Mouse (Mus musculus) neural tube, embryonic 14.5 days (tissue): ENCODE results near the gene Eef1a1. TPM values are rescaled to one million over a fixed set of nuclear protein-coding genes. Genes with fewer than 3 reads are reported as not detected.
"Not testable (repeated sequence)": the region's sequence is repeated elsewhere in the genome, so short reads cannot be mapped to it uniquely, and the experiment has no call there.

Experiments
- ATAC-seq: fragments of 200-750 bp; cut with Nextera tagmentation; 2 replicates; pipeline ENCODE4 v1.8.0; 2017; ENCODE audit warnings: low read depth, mild to moderate bottlenecking, moderate TSS enrichment, moderate library complexity
- H3K27ac ChIP-seq: fragments of 300-500 bp; sonication (generic); 2 replicates; pipeline ENCODE4 v1.5.1; 2014; ENCODE audit warnings: low read depth, mild to moderate bottlenecking, control low read depth, low read length, moderate library complexity, mixed read lengths
- H3K27me3 ChIP-seq: fragments of 300-500 bp; sonication (generic); 2 replicates; pipeline ENCODE4 v1.6.1; 2014; ENCODE audit warnings: low read length; ENCODE audit not compliant: control insufficient read depth, insufficient read depth
- H3K36me3 ChIP-seq: fragments of 300-500 bp; sonication (generic); 2 replicates; pipeline ENCODE4 v1.6.1; 2014; ENCODE audit warnings: low read length, mixed read lengths; ENCODE audit not compliant: control insufficient read depth, insufficient read depth
- H3K4me1 ChIP-seq: fragments of 300-500 bp; sonication (generic); 2 replicates; pipeline ENCODE4 v1.6.1; 2014; ENCODE audit warnings: low read length; ENCODE audit not compliant: control insufficient read depth, insufficient read depth
- H3K4me2 ChIP-seq: fragments of 300-500 bp; sonication (generic); 2 replicates; pipeline ENCODE4 v1.6.1; 2014; ENCODE audit warnings: mild to moderate bottlenecking, low read depth, low read length, control low read depth
- H3K4me3 ChIP-seq: fragments of 300-500 bp; sonication (generic); 2 replicates; pipeline ENCODE4 v1.5.1; 2014; ENCODE audit warnings: low read depth, low read length, control low read depth, mixed read lengths
- H3K9ac ChIP-seq: fragments of 300-500 bp; sonication (generic); replicated peaks from 2 replicates; pipeline ENCODE4 v1.6.1; 2014; ENCODE audit warnings: low read depth, mild to moderate bottlenecking, control low read depth, low read length, mixed read lengths
- H3K9me3 ChIP-seq: fragments of 300-500 bp; sonication (generic); 2 replicates; pipeline ENCODE4 v1.6.1; 2016; ENCODE audit warnings: low read length; ENCODE audit not compliant: control insufficient read depth
- WGBS: fragments of 180-500 bp; shearing (Covaris S2); extraction: QIAGEN DNeasy Blood & Tissue Kit; methylation state at CpG from one replicate; pipeline ENCODE4 v1.1.7; 2014; 5-methylcytosine and 5-hydroxymethylcytosine counted together
- polyA plus RNA-seq: library from polyadenylated mRNA; unstranded; fragments of >200 nt; fragmentation: Nextera tagmentation; extraction: Ambion mirVana; gene quantifications from 2 replicates; pipeline ENCODE4 v1.2.1, GENCODE M21; 2014

The Eef1a1 gene
- polyA plus RNA-seq, 1 experiment from 2014 or later, result 3,427 TPM

GRCm38 (mm10) chr9:78527301-78527761, 38.4 kb upstream of the Eef1a1 start:
- Histone ChIP-seq H3K9me3 (no peaks in the 10 kb centered on the region), H3K9ac (peak overlapping the region; percentile 67), H3K4me2 (peak overlapping the region; percentile 85), H3K36me3 (no peaks in the 10 kb centered on the region), H3K27me3 (no peaks in the 10 kb centered on the region), H3K4me1 (0 out of 2 replicates have a peak, but pooled peaks cover 4% of the 10 kb centered on the region), H3K27ac (peak overlapping the region; percentile 77), H3K4me3 (peak overlapping the region; percentile 43)
- WGBS, result under 1% methylated on average over 24 of the region's 24 CpGs
- ATAC-seq, result peak; percentile 81

DNA sequence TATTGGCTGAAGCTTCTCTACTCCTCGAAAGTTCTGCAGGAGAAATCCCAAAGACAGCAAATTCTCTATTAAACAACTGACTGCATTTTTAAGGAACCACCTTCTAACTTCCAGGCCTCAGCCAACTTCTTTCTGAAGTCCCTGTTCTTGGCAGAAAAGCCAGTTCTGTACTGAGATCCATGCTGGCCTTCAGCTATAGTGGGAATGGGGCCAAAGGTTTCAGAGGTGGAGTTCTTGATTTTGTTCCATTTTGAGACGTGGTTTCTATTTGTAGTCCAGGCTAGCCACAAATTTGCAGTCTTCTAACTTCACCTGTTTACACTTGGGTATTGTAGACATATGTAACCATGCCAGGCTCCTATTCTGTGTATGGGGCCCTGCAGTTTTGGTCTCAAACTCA, 37.3 kb upstream of the Eef1a1 start:
- H3K9me3 ChIP-seq, result no peaks in the 10 kb centered on the region
- 89% methylated on average over 2 of the region's 2 CpGs for WGBS
- H3K27ac ChIP-seq, result no peak overlapping the region
- no peak overlapping the region for H3K9ac ChIP-seq
- no peaks in the 10 kb centered on the region for H3K36me3 ChIP-seq
- ATAC-seq, result no peak
- H3K4me3 ChIP-seq, result no peak overlapping the region
- H3K4me2 ChIP-seq, result no peak overlapping the region
- no peaks in the 10 kb centered on the region for H3K27me3 ChIP-seq
- 0 out of 2 replicates have a peak, but pooled peaks cover 4% of the 10 kb centered on the region for H3K4me1 ChIP-seq

DNA sequence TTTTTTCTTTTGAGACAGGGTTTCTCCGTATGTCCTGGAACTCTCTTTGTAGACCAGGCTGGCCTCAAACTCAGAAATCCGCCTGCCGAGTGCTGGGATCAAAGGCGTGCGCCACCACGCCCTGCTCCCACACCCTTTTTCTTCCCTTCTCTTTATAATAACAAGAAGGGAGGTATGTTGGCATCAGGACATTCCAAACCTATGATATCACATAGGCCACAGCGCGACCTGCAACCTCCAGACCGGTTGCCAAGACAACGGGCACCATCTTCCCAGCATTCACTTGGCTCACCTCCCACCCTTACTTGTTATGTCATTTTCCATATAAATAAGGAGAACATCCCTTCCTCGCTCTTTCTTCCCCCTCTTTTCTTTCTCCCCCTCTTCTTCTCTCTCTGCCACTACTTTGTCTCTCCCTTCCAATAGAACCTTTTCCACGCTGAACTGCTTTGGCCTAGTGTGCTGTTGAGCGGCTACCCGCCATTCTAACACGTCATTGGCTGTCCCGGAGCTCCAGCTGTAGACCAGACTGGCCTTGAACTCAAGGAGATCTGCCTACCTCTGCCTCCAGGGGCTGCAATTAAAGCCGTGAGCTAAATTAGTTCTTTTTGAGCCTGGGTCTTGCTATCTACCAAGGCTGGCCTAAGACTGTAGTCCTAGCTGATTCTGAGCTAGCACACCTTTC, 36.6 kb upstream of the Eef1a1 start:
- no peaks in the 10 kb centered on the region for H3K36me3 ChIP-seq
- H3K27me3 ChIP-seq, result no peaks in the 10 kb centered on the region
- no peak overlapping the region for H3K4me3 ChIP-seq
- no peak overlapping the region for H3K4me2 ChIP-seq
- H3K9ac ChIP-seq, result no peak overlapping the region
- H3K4me1 ChIP-seq, result peaks cover 7% of the 10 kb centered on the region; the same call in 1 of the 2 replicates
- H3K27ac ChIP-seq, result no peak overlapping the region
- 91% methylated on average over 17 of the region's 17 CpGs for WGBS
- no peaks in the 10 kb centered on the region for H3K9me3 ChIP-seq
- no peak for ATAC-seq

DNA sequence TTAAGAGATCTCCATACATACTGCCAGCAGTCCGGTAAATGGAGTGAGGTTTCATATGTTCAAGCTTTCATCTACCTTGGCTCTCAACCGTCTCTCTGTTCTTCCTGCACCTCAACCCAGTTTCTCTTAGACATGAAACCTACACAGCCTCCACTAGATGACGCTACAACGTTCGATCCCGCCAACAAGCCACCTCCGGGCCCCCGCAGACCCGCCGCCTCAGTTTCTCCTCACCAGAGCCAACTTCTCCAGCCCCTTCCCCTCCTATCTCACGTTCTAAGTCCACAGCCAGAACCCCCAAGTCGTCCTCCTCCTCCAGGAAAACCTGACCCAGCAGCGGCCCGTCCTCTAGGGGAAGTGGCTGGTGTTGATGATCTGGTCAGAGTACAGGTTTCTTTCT, 32.7 kb upstream of the Eef1a1 start:
- ATAC-seq, result 0 out of 2 replicates have a peak, but pooled peaks have one; percentile 1
- Histone ChIP-seq H3K9me3 (no peaks in the 10 kb centered on the region), H3K4me2 (peak overlapping the region; percentile 93), H3K4me1 (peaks cover 9% of the 10 kb centered on the region), H3K36me3 (no peaks in the 10 kb centered on the region), H3K27ac (no peak overlapping the region), H3K4me3 (peak overlapping the region; percentile 40), H3K9ac (peak overlapping the region; percentile 72), H3K27me3 (no peaks in the 10 kb centered on the region)
- 37% methylated on average over 14 of the region's 14 CpGs for WGBS

- H3K36me3 ChIP-seq, result no peaks in the 10 kb centered on the region
- peak overlapping the region; percentile 93 for H3K4me2 ChIP-seq
- H3K4me3 ChIP-seq, result peak overlapping the region; percentile 40
- peak overlapping the region; percentile 72 for H3K9ac ChIP-seq
- H3K9me3 ChIP-seq, result no peaks in the 10 kb centered on the region
- 2% methylated on average over 40 of the region's 40 CpGs for WGBS
- H3K4me1 ChIP-seq, result peaks cover 9% of the 10 kb centered on the region
- no peaks in the 10 kb centered on the region for H3K27me3 ChIP-seq
- ATAC-seq, result peak; percentile 75
- peak overlapping the region; percentile 71 for H3K27ac ChIP-seq
These were observed 32.0 kb upstream of the Eef1a1 start for GRCm38 (mm10) chr9:78520780-78521601.

- Histone ChIP-seq H3K9me3 (no peaks in the 10 kb centered on the region), H3K27ac (peak overlapping the region; percentile 71; the same call in 1 of the 2 replicates), H3K27me3 (no peaks in the 10 kb centered on the region), H3K4me3 (peak overlapping the region; percentile 40), H3K9ac (peak overlapping the region; percentile 72), H3K36me3 (no peaks in the 10 kb centered on the region), H3K4me2 (peak overlapping the region; percentile 93), H3K4me1 (peaks cover 9% of the 10 kb centered on the region)
- ATAC-seq, result peak; percentile 80
- 4% methylated on average over 15 of the region's 15 CpGs for WGBS
These were observed 31.3 kb upstream of the Eef1a1 start for GRCm38 (mm10) chr9:78520127-78520779.

DNA sequence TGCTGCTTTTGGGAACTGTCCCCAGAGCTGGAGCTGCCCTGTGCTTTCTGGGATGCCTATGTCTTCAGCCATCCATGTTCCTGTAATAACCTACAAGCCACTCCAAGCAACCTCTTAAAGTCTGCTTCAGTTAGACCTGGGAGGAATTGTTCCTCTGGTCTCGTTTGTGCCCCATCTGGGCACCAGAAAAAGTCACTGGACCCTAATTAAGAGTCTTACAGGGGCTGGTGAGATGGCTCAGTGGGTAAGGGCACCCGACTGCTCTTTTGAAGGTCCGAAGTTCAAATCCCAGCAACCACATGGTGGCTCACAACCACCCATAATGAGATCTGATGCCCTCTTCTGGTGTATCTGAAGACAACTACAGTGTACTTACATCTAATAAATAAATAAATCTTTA, 28.3 kb upstream of the Eef1a1 start:
- H3K9ac ChIP-seq, H3K27ac ChIP-seq: not testable (repeated sequence)

DNA sequence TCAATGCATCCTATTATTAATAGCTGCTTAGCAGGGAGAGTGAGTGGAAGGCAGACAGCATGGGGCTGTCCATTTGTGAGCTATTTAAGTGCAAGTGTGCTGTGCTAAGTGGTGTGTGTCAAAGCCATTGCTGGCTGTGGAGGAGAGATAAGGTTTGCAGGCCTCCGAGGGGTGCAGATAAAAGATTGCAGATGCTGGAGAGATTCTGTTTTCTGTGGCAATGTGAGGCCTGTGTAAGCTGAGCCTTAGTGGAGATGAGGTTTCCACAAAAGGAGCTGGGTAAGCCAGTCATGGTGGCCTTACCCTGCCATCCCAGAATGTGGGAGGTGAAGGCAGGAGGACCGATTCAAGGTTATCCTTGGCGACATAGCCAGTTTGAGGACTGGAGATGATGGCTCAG, 27.2 kb upstream of the Eef1a1 start:
- WGBS, result 73% methylated on average over 3 of the region's 3 CpGs
- Histone ChIP-seq H3K9ac (no peak overlapping the region), H3K9me3 (no peaks in the 10 kb centered on the region), H3K4me2 (no peak overlapping the region), H3K36me3 (no peaks in the 10 kb centered on the region), H3K27me3 (no peaks in the 10 kb centered on the region), H3K27ac (no peak overlapping the region), H3K4me3 (no peak overlapping the region), H3K4me1 (peaks cover 9% of the 10 kb centered on the region)
- no peak for ATAC-seq

More for the DNA sequence above, 28.3 kb upstream of the Eef1a1 start:
- not testable (repeated sequence) for H3K27me3 ChIP-seq, H3K9me3 ChIP-seq, H3K36me3 ChIP-seq, H3K4me1 ChIP-seq, H3K4me2 ChIP-seq, ATAC-seq, H3K4me3 ChIP-seq
- WGBS, result 69% methylated on average over 3 of the region's 3 CpGs
